Mouse (Mus musculus) left cerebral cortex, postnatal 25 days (tissue): ENCODE measurements at regions not wholly inside any gene's neighbourhood (a gene's known extent, or its start where the extent isn't known, plus 50 kb on each side); places are given as distances from the start of the nearest gene placed in this dataset.

Source experiments
- DNase-seq, 2 experiments: peaks; one replicate each; pipeline ENCODE4 v3.0.0; 2022; ENCODE audit warnings: low spot score in 2 of 2, mixed read lengths in 1 of 2
- intact Hi-C: fragments of 180-260 bp; cut with DNase I; formaldehyde crosslinking; loops from one replicate; pipeline ENCODE4 v1.15.1; 2025

DNA sequence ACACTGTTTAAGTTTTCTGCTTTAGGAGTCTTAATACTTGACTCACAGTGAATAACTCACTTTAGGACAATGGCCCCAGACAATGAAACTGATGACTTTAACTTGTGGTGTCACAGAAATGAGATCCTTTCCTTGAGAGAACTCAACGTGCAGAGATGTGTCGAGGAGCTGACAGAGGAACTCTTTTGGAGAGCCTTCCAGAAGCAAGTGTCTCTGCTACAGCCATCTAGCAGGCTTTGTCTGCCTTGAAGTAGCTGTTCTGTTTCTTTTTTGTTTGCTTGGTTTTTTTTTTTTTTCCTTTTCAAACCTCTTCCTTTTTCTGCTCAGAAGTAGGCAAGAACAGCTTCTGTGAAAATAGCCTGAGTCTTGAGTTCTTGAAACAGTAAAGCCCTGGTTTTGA is 66.3 kb upstream of the Satb1 start:
- DNase-seq: no peak
- intact Hi-C loops: no loop called here

DNA sequence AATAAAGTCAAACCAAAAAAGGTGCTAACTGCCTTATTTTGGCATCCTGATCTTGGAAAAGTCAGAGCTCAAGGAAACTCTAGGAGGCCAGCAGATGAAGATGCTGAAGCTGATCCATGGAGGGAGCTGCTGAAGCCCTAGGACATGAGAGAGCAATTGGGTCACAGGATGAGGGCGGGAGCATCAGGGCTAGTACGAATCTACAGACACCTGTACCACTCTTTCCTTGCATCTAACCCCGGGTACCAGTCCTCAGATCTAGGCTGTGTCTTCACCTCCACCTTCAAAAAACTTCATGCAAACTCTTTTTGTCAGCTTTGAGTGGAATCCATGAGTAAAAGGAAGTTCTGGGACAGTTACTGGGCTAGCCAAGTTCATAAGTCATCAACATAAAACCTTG is 63.1 kb upstream of the Satb1 start:
- intact Hi-C loops: no loop called here
- no peak for DNase-seq

DNA sequence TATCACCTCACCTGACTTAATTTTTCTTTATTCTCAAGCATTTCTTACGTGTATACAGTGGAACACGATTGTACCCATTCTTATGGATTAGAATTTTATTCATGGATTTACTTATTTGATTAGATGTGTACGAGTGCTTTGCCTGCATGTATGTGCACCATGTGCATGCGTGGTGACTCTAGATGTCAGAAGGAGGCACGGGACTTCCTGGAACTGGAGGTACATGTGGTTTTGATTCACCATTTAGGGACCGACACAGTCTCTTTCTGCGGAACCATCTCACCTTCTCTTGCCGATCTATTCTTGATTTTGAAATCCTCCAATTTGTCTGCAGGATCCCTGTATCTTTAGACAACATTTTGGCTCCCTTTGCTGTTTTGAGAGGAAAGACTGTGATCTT is 61.2 kb upstream of the Satb1 start:
- DNase-seq: no peak
- intact Hi-C loops: no loop called here

DNA sequence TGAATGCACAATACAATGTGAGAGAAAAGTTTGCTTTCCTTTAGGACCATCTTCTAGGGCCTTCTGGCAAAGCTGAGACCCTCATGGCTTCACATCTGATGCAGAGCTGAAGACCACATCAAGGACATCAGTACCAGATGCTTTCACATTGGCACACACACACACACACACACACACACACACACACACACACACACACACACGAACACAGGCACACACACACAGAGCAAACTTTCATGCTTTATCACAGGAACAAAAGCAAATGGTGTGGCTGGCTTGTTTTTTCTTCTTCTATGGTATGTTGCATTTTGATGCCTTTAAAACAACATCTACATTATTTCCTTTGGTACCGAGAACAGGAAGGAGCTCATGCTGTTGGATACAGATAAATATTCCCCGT is 59.8 kb upstream of the Satb1 start:
- DNase-seq: no peak
- intact Hi-C loops: no loop called here

DNA sequence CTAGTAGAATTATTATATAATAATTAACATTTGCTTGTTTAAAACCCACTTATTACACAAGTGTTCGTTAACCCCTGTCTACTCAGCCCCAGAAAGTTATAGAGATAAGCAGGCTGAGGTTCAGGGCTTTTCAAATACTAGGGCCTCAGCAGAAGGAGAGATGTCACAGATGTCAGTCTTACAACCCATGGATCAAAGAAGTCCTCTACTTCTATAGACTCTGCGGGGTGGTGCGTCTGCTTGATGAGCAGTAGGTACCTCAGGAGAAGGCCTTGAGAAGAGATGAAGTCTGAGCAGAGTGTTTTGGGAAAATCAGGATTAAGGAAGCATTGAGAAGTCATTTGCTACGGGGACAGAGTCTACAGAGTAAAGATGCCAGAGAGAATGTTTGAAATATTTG is 59.1 kb upstream of the Satb1 start:
- intact Hi-C loops: no loop called here
- no peak for DNase-seq
